Mouse (Mus musculus): ENCODE measurements around the gene Rabggtb.
"Not testable (repeated sequence)": the region's sequence is repeated elsewhere in the genome, so short reads cannot be mapped to it uniquely, and the experiment has no call there.

Gene Rabggtb

GRCm38 (mm10) chr3:153860392-153860791 lies 52.4 kb downstream of the Rabggtb start:
- DNase-seq = not testable (repeated sequence)

- DNase-seq = no peak
Observed at GRCm38 (mm10) chr3:153858350-153859001, 54.3 kb downstream of the Rabggtb start.
